Mouse (Mus musculus) heart, adult 2 months (tissue): ENCODE results near the gene Rfc3. TPM values are rescaled to one million over a fixed set of nuclear protein-coding genes. Genes with fewer than 3 reads are reported as not detected.

Experiments used
- DNase-seq, 2 experiments: peaks; one replicate each; pipeline ENCODE4 v3.0.0; 2021
- H3K27ac ChIP-seq: fragments of 200-600 bp; 2 replicates; pipeline ENCODE4 v1.8.1; 2022
- H3K27me3 ChIP-seq: fragments of 200-500 bp; 2 replicates; pipeline ENCODE4 v1.6.1; 2012; ENCODE audit warnings: mild to moderate bottlenecking, low read length, inconsistent platforms, mixed read lengths; ENCODE audit not compliant: control insufficient read depth, insufficient read depth
- H3K36me3 ChIP-seq: fragments of 200-500 bp; 2 replicates; pipeline ENCODE4 v1.6.1; 2012; ENCODE audit warnings: low read length, inconsistent platforms; ENCODE audit not compliant: control insufficient read depth, insufficient read depth
- H3K4me1 ChIP-seq: fragments of 200-500 bp; 2 replicates; pipeline ENCODE4 v1.6.1; 2011; ENCODE audit warnings: low read length; ENCODE audit not compliant: control insufficient read depth, insufficient read depth
- H3K4me3 ChIP-seq: fragments of 200-600 bp; 2 replicates; pipeline ENCODE4 v1.8.1; 2022
- H3K79me2 ChIP-seq: fragments of 200-500 bp; replicated peaks from 2 replicates; pipeline ENCODE4 v1.6.1; 2012; ENCODE audit warnings: mild to moderate bottlenecking, inconsistent platforms, low read length, moderate library complexity, mixed read lengths; ENCODE audit not compliant: control insufficient read depth, insufficient read depth
- H3K9ac ChIP-seq: fragments of 200-500 bp; 2 replicates; pipeline ENCODE4 v1.6.1; 2012; ENCODE audit warnings: low read depth, mild to moderate bottlenecking, control low read depth, inconsistent platforms, low read length, mixed read lengths
- CTCF ChIP-seq: fragments of 200-600 bp; IDR thresholded peaks from 2 replicates; pipeline ENCODE4 v1.8.1; 2022; ENCODE audit warnings: antibody characterized with exemption, mild to moderate bottlenecking, moderate library complexity
- EP300 ChIP-seq: fragments of 200-500 bp; IDR thresholded peaks from 2 replicates; pipeline ENCODE4 v1.6.1; 2011; ENCODE audit warnings: low read depth, low read length, control low read depth; ENCODE audit not compliant: insufficient read depth
- POLR2A ChIP-seq: fragments of 200-500 bp; IDR thresholded peaks from 2 replicates; pipeline ENCODE4 v1.6.1; 2011; ENCODE audit warnings: mild to moderate bottlenecking, low read depth, low read length, control low read depth; ENCODE audit not compliant: insufficient read depth
- WGBS: fragments of 180-500 bp; shearing (Covaris S2); methylation state at CpG from one replicate; pipeline ENCODE4 v1.1.7; 2018; 5-methylcytosine and 5-hydroxymethylcytosine counted together
- intact Hi-C: fragments of 180-260 bp; cut with DNase I; formaldehyde crosslinking; loops from one replicate; pipeline ENCODE4 v1.15.1; 2025
- polyA plus RNA-seq: library from polyadenylated mRNA; depleted of rRNA; stranded (reverse); fragments of >200 nt; gene quantifications from 2 replicates; pipeline ENCODE4 v1.2.3, GENCODE M21; 2012; rRNA removed
- total RNA-seq, 2 experiments: library from RNA; stranded (reverse); gene quantifications; 2 replicates each; pipeline ENCODE4 v1.2.3; 2021

The Rfc3 gene
- total and polyA plus RNA-seq, 3 experiments: 2.6 to 3.7 (median 3.6) TPM

DNA sequence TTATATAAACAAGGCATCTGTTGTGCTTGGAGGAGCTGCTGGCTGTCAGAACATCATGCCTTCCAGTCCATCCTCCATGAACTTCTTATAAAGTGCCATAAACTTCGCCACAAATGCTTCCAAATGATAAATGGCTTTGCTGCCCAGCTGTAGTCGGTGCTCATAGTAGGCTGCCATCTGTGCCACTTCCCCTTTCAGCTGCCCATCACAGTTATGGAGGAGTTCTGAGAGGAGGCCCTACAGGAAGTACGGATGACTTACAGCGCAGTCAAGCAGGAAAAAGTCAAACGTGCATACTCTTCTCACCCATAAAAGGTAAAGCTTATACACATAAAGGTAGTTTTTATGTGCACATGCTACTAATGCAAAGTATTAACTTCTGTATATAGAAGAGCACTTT is 8.2 kb downstream of the Rfc3 start:
- intact Hi-C loops: no loop called here
- Histone ChIP-seq H3K9ac (no peak overlapping the region), H3K27ac (no peak overlapping the region), H3K27me3 (no peaks in the 10 kb centered on the region), H3K4me1 (no peaks in the 10 kb centered on the region), H3K79me2 (no peaks in the 10 kb centered on the region), H3K36me3 (no peaks in the 10 kb centered on the region), H3K4me3 (no peak overlapping the region)
- WGBS: 83% methylated on average over 5 of the region's 5 CpGs
- TF ChIP-seq EP300: no peak
- no peak for TF ChIP-seq POLR2A
- TF ChIP-seq CTCF: no peak
- no peak for DNase-seq

DNA sequence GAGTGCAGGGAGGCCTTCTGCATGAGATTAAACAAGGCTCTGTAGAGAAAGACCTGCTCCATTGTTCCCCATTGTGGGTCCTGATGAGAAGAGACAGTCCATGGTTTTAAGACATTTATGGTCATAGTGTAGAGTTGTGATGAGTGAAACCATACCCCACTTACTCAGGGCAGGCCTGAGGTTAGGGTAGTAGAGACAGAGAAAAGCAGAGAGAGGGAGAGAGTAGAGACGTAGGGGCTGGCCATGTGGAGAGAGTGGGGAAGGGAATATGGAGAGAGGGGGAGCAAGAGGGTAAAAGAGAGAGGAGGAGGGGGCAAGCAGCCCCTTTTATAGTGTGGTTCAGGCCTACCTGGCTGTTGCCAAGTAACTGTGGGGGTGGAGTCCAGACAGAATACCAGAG is 8.9 kb downstream of the Rfc3 start:
- Histone ChIP-seq H3K79me2 (no peaks in the 10 kb centered on the region), H3K27me3 (no peaks in the 10 kb centered on the region), H3K27ac (no peak overlapping the region), H3K9ac (no peak overlapping the region), H3K36me3 (no peaks in the 10 kb centered on the region), H3K4me3 (no peak overlapping the region), H3K4me1 (no peaks in the 10 kb centered on the region)
- no peak for TF ChIP-seq CTCF
- no peak for TF ChIP-seq EP300
- no peak for TF ChIP-seq POLR2A
- intact Hi-C loops: no loop called here
- 89% methylated on average over 1 of the region's 1 CpGs for WGBS
- DNase-seq: no peak

DNA sequence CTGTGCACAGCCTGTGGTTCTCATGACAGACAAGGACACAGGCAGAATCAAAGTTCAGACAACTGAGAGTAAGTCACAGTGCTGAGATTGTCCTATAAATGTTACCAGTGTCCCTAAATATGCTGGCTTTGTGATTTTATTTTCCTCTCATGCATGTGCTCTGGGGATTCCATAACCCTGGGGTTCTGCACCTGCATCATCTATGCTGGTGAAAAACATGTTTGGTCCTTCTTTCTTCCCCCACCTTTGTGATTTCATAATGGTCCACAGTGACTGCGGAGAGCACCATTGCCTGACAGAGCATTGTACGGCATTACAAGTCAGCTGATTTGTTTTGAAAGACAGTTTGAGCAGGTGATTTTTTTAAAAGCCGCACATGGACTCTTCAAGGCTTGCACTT is 45.1 kb downstream of the Rfc3 start, which contains the start of gene Vmn2r18:
TSS of gene Vmn2r18 (minus strand) at position 101 of the 400 bp plus-strand sequence.
- Histone ChIP-seq H3K4me3 (no peak within 1 kb of the TSS), H3K36me3 (no peaks in the 10 kb centered on the region), H3K27ac (no peak within 1 kb of the TSS), H3K79me2 (no peaks in the 10 kb centered on the region), H3K9ac (no peak within 1 kb of the TSS), H3K27me3 (no peaks in the 10 kb centered on the region), H3K4me1 (no peaks in the 10 kb centered on the region)
- intact Hi-C loops: no loop called here
- DNase-seq: no peak
- TF ChIP-seq CTCF (no peak), EP300 (no peak), POLR2A (no peak)
- 82% methylated on average over 3 of the region's 3 CpGs for WGBS

DNA sequence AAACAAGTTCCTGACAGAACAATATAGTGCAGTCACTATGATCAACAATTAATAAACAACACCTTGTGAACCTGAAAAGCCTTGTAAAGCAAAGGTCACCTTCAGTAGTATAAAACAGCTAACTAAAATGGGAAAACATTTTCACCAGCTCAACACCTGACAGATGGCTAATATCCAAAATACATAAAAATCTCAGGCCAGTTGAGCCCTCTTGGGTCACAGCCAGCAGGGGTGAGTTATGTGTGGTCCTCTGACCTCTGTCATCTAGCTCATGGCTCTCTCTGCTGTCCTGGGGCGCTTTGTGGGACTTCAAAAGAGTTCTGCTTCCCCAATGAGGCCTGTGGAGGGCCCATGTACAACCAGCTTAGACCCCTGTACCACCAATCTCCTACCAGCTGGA is 49.3 kb downstream of the Rfc3 start:
- Histone ChIP-seq H3K27ac (no peak overlapping the region), H3K4me1 (no peaks in the 10 kb centered on the region), H3K36me3 (no peaks in the 10 kb centered on the region), H3K27me3 (no peaks in the 10 kb centered on the region), H3K9ac (no peak overlapping the region), H3K4me3 (no peak overlapping the region), H3K79me2 (no peaks in the 10 kb centered on the region)
- TF ChIP-seq EP300 (no peak), CTCF (no peak), POLR2A (no peak)
- intact Hi-C loops: no loop called here
- 35% methylated on average over 1 of the region's 1 CpGs for WGBS
- DNase-seq: no peak

Other genes with a start within 250 kb of the Rfc3 start
- 1 to 10 TPM in 1 of 2 experiments, not detected in 1; 2.9 TPM for gene Gm42906, start 223.1 kb downstream of the Rfc3 start, total RNA-seq
- not detected in 2 replicates for gene Gm42906, start 223.1 kb downstream of the Rfc3 start, polyA plus RNA-seq
- not detected for gene Vmn2r18, start 45.2 kb downstream of the Rfc3 start, total RNA-seq
- not detected in 2 replicates for gene Vmn2r18, start 45.2 kb downstream of the Rfc3 start, polyA plus RNA-seq